Mouse (Mus musculus): ENCODE measurements around the gene Tecta. TPM values are rescaled to one million over a fixed set of nuclear protein-coding genes. Genes with fewer than 3 reads are reported as not detected.

Tecta gene
- polyA plus RNA-seq, 1 experiment, result 0.02 TPM

DNA sequence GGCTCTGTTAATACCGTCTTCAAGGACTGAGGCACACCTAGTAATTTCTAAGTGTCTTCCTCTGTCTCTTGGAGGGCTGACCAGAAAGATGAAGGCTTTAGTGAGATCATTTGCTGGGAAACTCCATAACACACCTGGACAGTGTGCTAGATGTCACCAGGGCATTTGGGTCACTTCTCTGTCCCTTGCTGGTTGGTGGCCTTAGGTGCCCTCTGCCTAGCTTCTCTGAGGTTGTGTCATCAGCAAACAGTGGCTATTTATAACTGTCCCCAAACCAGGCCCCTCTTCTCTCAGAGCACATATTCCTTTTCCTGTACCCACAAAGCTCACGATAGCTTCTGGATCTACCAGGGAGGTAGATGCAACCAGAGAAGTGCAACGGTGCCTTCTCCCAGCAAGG lies 64.8 kb downstream of the Tecta start:
- Histone ChIP-seq H3K27me3 (ENCODE audit: control insufficient read depth) (no peaks in the 10 kb centered on the region; the same call in 1 of the 2 replicates), H3K9me3 (ENCODE audit: control insufficient read depth, low read length) (no peaks in the 10 kb centered on the region), H3K36me3 (ENCODE audit: control insufficient read depth) (no peaks in the 10 kb centered on the region), H3K4me3 (replicated peaks) (no peak overlapping the region), H3K4me1 (ENCODE audit: control insufficient read depth) (no peaks in the 10 kb centered on the region)
- TF ChIP-seq GATA1 (IDR thresholded peaks at IDR 0.05; ENCODE audit: low read length) (no peak), TAL1 (IDR thresholded peaks at IDR 0.05; ENCODE audit: low read length) (no peak)

DNA sequence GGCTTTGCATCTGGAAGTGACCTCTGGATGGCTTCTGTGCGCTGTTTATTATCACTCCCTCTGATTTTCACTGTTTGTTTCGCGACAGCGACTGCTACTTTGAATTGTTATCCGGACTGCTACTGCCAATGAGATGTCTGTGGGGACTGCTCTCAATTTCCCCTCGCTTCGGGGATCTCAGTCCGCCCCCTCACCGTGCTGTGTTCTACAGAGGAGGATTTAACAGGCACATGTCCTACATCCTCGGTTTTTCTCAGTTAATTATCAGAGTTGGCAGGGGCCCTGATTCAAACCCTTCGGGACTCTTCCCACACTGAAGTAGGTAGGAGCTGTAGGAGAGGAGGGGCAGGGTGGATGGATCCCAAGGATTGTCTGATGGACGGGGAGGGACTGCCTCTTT lies 67.0 kb downstream of the Tecta start:
- H3K4me3 ChIP-seq (replicated peaks), result no peak overlapping the region
- TF ChIP-seq GATA1 (IDR thresholded peaks at IDR 0.05; ENCODE audit: low read length) (no peak), TAL1 (IDR thresholded peaks at IDR 0.05; ENCODE audit: low read length) (no peak)
- H3K9me3 ChIP-seq (ENCODE audit: control insufficient read depth, low read length), result no peaks in the 10 kb centered on the region
- no peaks in the 10 kb centered on the region; the same call in 1 of the 2 replicates for H3K27me3 ChIP-seq (ENCODE audit: control insufficient read depth)
- no peaks in the 10 kb centered on the region for H3K36me3 ChIP-seq (ENCODE audit: control insufficient read depth)
- no peaks in the 10 kb centered on the region for H3K4me1 ChIP-seq (ENCODE audit: control insufficient read depth)

DNA sequence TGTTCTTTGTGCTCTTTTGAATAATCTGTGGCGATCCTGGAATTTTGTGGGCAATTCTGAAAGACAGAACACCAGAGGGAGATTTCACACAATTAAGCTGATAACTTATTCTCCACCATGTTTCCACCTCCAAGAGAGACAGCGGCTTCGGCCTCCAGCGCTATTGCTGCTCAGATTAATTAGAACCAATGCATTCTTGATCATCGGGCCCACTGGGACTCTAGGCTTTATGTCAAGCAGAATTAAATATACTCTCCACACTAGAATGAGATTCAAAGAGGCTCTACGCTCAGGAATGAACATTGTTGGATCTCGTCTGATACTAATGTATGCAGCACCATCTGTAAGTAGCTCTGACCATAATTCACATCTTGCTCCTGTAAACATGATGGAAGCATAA lies 68.4 kb downstream of the Tecta start:
- TF ChIP-seq GATA1 (IDR thresholded peaks at IDR 0.05; ENCODE audit: low read length), result no peak
- no peak for TF ChIP-seq TAL1 (IDR thresholded peaks at IDR 0.05; ENCODE audit: low read length)
- Histone ChIP-seq H3K9me3 (ENCODE audit: control insufficient read depth, low read length) (no peaks in the 10 kb centered on the region), H3K4me3 (replicated peaks) (no peak overlapping the region), H3K36me3 (ENCODE audit: control insufficient read depth) (no peaks in the 10 kb centered on the region), H3K27me3 (ENCODE audit: control insufficient read depth) (no peaks in the 10 kb centered on the region; the same call in 1 of the 2 replicates), H3K4me1 (ENCODE audit: control insufficient read depth) (no peaks in the 10 kb centered on the region)

DNA sequence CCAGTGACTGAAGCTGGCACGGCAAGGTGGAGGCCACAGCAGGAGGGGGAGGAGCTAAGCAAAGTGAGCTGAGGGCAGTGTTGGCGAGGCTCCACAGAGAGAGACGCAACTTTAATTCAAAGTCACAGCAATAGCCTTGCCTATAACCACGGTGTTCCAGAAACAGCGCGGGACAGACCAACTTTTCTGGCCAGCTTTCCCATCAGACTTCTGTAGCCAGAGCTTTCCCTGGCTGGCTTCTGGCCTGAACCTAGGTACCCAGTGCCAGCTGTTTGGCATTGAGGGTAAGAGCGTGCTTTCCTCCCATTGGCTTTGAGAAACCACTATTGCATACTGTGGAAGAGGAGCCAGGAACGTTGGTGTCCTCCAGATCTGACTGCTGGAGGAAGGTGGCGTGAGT lies 70.0 kb downstream of the Tecta start:
- no peaks in the 10 kb centered on the region for H3K36me3 ChIP-seq (ENCODE audit: control insufficient read depth)
- no peaks in the 10 kb centered on the region for H3K4me1 ChIP-seq (ENCODE audit: control insufficient read depth)
- no peaks in the 10 kb centered on the region; the same call in 1 of the 2 replicates for H3K27me3 ChIP-seq (ENCODE audit: control insufficient read depth)
- H3K9me3 ChIP-seq (ENCODE audit: control insufficient read depth, low read length), result no peaks in the 10 kb centered on the region
- no peak for TF ChIP-seq GATA1 (IDR thresholded peaks at IDR 0.05; ENCODE audit: low read length)
- TF ChIP-seq TAL1 (IDR thresholded peaks at IDR 0.05; ENCODE audit: low read length), result no peak
- H3K4me3 ChIP-seq (replicated peaks), result no peak overlapping the region

DNA sequence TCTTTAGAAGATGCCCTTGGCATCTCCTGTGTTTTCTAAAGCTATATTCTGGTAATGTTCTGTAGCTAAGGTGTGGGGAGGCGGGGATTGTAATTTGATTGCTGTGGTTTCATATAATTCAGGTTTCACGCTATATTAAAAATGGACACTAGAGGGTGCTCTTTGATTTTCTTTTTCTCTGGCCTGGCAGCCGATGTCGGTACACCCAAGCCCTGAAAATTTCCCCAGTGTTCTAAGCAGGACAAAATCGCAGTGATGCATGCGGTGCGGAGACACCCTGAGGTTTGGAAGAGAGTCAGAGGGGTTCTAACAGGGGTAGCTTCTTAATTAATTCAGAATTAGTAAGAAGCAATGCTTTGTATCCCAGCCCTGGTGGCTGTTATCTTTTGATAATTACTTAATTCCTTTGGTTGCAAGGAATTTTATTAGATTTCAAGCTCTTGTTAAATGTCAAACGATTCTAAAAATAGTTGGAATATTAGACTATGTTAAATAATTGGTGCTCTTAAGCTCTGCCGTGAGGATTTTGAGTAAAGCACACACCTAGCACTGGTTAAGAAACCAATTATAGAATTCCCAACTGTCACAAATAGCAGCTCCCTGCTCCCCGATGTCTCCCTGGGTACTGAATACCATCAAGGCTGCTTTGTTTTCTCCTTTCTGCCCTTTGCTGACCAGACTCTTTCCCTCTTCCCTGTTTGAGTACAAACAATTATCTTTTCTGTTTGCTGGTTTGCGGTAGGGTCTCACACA lies 72.9 kb downstream of the Tecta start:
- H3K36me3 ChIP-seq (ENCODE audit: control insufficient read depth), result no peaks in the 10 kb centered on the region
- no peaks in the 10 kb centered on the region for H3K9me3 ChIP-seq (ENCODE audit: control insufficient read depth, low read length)
- no peak for TF ChIP-seq TAL1 (IDR thresholded peaks at IDR 0.05; ENCODE audit: low read length)
- no peak for TF ChIP-seq GATA1 (IDR thresholded peaks at IDR 0.05; ENCODE audit: low read length)
- H3K27me3 ChIP-seq (ENCODE audit: control insufficient read depth), result no peaks in the 10 kb centered on the region
- H3K4me3 ChIP-seq (replicated peaks), result no peak overlapping the region
- no peaks in the 10 kb centered on the region for H3K4me1 ChIP-seq (ENCODE audit: control insufficient read depth)

DNA sequence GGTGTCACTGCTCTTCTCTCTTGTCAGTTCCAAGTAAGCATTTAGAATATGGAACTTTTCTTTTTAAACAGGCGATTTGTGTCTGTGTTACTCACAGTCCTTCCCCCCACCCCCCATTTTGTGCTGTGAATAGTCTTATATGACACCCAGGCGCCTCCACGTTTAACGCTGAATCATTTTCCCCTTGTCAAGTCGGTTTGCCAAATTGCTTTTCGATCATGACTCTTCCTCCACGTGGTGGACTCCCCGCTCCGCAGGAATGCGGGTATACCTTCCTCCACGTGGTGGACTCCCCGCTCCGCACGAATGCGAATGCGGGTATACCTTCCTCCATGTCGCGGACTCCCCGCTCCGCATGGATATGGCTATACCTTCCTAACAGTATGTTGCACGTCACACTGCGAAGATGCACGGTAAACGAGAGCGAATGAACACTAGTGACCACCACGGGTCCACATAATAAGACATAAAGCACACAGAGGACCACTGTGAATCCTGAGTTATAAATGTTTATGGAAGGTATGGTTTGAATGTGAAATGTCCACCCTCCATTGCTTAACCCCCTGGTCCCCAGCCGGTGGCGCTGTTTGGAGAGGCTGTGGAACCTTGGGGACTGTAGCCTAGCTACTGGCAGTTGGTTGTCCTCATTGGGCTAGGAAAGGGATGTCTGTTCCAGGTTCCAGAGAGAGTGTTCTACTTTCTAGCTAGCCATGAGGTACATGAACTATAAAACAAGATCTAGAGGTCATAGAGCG lies 74.9 kb downstream of the Tecta start:
- H3K4me3 ChIP-seq (replicated peaks), result no peak overlapping the region
- TF ChIP-seq GATA1 (IDR thresholded peaks at IDR 0.05; ENCODE audit: low read length), result no peak
- no peak for TF ChIP-seq TAL1 (IDR thresholded peaks at IDR 0.05; ENCODE audit: low read length)

DNA sequence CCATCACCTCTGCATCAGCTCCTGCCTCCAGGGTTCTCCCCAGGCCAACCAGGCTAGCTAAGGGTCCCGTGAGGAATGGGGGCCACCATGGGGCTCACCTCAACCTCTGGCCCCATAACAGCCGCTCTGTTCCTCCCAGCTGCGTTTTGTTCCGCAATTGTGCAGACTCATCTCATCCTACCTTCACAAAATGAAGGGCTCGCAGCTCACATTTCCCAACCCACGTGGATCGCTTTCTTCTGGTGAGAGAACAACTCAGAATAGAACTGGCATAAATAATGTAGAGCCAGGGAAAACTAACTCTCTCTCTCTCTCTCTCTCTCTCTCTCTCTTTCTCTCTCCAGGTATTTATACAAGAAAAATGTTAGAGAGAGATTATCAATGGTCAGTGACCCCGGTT lies 76.5 kb downstream of the Tecta start:
- TF ChIP-seq GATA1 (IDR thresholded peaks at IDR 0.05; ENCODE audit: low read length), result no peak
- no peak for TF ChIP-seq TAL1 (IDR thresholded peaks at IDR 0.05; ENCODE audit: low read length)
- H3K9me3 ChIP-seq (ENCODE audit: control insufficient read depth, low read length), result peaks cover 5% of the 10 kb centered on the region
- H3K4me3 ChIP-seq (replicated peaks), result no peak overlapping the region
- no peaks in the 10 kb centered on the region for H3K4me1 ChIP-seq (ENCODE audit: control insufficient read depth)
- H3K36me3 ChIP-seq (ENCODE audit: control insufficient read depth), result no peaks in the 10 kb centered on the region
- no peaks in the 10 kb centered on the region for H3K27me3 ChIP-seq (ENCODE audit: control insufficient read depth)

More for the DNA sequence above, 74.9 kb downstream of the Tecta start:
- Histone ChIP-seq H3K9me3 (ENCODE audit: control insufficient read depth, low read length) (peaks cover 5% of the 10 kb centered on the region), H3K4me1 (ENCODE audit: control insufficient read depth) (no peaks in the 10 kb centered on the region), H3K36me3 (ENCODE audit: control insufficient read depth) (no peaks in the 10 kb centered on the region), H3K27me3 (ENCODE audit: control insufficient read depth) (no peaks in the 10 kb centered on the region)

DNA sequence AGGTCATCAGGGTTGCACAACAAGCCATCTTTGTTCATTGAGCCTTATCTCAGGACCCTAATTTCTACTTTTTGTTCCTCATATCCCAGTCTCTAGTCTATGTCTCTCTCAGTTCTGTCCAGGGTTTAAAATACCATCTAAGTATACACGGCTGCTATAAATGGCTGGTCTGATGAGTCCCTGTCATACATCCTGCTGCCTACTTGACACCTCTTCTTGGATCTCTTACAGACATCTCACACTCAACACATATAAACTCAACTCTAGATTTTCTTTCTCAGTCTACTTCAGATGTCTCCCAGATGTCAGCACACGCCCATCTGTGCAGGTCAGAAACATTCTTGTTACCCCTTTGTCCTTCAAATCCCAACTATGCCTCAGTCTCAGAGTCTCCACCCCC lies 78.3 kb downstream of the Tecta start:
- H3K4me1 ChIP-seq (ENCODE audit: control insufficient read depth), result no peaks in the 10 kb centered on the region
- H3K27me3 ChIP-seq (ENCODE audit: control insufficient read depth), result no peaks in the 10 kb centered on the region
- no peak for TF ChIP-seq TAL1 (IDR thresholded peaks at IDR 0.05; ENCODE audit: low read length)
- TF ChIP-seq GATA1 (IDR thresholded peaks at IDR 0.05; ENCODE audit: low read length), result no peak
- peaks cover 5% of the 10 kb centered on the region for H3K9me3 ChIP-seq (ENCODE audit: control insufficient read depth, low read length)
- H3K36me3 ChIP-seq (ENCODE audit: control insufficient read depth), result no peaks in the 10 kb centered on the region
- H3K4me3 ChIP-seq (replicated peaks), result no peak overlapping the region

DNA sequence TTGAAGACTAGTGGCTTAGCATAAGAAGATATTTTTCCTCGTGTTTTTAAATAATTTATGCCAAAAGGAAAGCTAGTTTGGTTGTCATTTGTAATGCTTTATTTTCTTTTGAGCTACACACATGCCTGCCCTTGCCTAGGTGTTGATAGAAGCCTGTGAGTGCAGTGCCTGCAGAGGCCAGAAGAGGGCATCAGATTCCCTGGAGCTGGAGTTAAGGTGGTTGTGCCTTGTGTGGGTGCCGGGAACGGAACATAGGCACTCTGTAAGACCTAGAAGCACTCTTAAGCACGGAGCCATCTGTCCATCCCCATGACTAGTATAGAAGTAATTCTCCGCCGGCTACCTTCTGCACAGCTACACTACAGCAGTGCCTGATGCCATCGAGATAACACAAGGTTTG lies 79.1 kb downstream of the Tecta start:
- H3K36me3 ChIP-seq (ENCODE audit: control insufficient read depth), result no peaks in the 10 kb centered on the region
- no peak for TF ChIP-seq TAL1 (IDR thresholded peaks at IDR 0.05; ENCODE audit: low read length)
- TF ChIP-seq GATA1 (IDR thresholded peaks at IDR 0.05; ENCODE audit: low read length), result no peak
- no peak overlapping the region for H3K4me3 ChIP-seq (replicated peaks)
- no peaks in the 10 kb centered on the region for H3K27me3 ChIP-seq (ENCODE audit: control insufficient read depth)
- peaks cover 5% of the 10 kb centered on the region for H3K9me3 ChIP-seq (ENCODE audit: control insufficient read depth, low read length)
- H3K4me1 ChIP-seq (ENCODE audit: control insufficient read depth), result no peaks in the 10 kb centered on the region

All from erythroblast, embryonic 14.5 days (primary cell).